Mouse (Mus musculus): ENCODE measurements around the gene Il20rb. TPM values are rescaled to one million over a fixed set of nuclear protein-coding genes. Genes with fewer than 3 reads are reported as not detected.

Gene Il20rb
- 3.7 and 4.3 TPM in 2 replicates for polyA plus RNA-seq (2012; rRNA removed)

DNA sequence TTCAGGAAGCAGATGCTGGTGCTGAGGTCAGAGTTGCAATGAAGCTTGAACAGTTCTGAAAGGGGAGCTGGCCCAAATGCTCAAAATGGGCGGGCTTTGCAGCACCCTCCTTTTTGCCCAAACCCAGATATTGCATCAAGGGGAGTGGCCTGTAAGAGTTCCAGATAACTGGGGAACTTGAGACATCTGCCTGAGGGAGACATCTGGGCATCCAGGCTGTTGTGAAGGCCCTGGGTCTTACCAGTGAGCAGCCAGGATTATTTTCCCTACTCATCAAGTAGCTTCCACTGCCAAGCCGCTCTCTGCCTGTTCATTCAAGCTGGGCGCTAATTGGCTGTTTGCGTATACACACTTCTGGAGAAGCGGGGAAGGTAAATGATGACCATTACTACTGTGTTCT lies at the start of gene Il20rb:
Il20rb (minus strand) TSS at position 358 of the 400 bp plus-strand sequence.
- DNase-seq (ENCODE audit: low spot score): no peak

DNA sequence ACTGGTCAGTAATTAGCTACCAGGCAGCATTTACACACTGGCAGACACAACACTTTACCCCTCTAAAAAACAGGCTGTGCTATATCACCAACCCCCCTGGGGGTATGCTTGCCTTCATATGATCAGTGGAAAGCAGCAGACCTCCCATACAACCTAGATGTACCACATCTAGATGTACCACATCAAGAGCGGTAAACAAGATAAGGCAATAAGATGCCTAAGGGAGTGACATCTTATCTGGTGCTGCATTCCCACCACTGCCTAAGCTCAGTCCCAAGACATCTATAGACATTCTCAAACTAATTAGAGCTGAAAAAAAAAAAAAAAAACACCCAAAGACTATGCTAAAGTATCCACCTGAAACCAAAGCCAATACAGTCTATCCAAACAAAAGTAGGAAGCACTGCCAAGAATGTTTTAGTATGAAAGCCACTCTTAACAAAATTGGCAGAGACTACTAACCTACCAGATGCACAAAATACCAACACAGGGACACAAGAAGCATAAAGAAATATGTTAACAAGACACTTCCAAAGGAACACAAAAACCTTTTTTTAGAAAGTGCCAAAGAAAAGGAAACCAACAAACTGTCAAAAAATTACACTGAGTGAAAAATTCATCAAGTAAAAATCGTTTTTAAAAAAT lies 49.2 kb upstream of the Il20rb start:
- no peak for DNase-seq (ENCODE audit: low spot score)

GRCm38 (mm10) chr9:100534686-100535085 lies 48.1 kb upstream of the Il20rb start:
- no peak for DNase-seq (ENCODE audit: low spot score)

GRCm38 (mm10) chr9:100532847-100533505 lies 46.4 kb upstream of the Il20rb start:
- DNase-seq (ENCODE audit: low spot score): no peak

DNA sequence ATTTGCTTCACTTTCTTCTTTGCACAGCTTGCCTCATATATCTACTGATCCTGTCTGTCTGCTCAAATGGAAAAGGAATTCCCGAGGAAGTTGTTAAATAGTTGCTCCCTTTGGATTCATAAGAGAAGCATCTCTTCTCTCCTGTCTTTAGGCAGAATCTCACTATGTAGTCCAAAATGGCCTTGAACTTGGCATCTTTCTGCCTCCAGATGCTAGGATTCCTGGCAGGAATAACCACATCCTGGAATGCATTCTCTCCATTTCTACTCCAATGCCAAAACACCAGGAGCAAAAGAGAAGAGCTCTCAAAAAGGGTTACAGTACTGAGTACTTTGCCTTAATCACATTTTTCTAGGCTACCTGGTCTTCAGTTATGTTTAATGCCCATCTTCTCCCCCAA lies 44.7 kb upstream of the Il20rb start:
- DNase-seq (ENCODE audit: low spot score): no peak

DNA sequence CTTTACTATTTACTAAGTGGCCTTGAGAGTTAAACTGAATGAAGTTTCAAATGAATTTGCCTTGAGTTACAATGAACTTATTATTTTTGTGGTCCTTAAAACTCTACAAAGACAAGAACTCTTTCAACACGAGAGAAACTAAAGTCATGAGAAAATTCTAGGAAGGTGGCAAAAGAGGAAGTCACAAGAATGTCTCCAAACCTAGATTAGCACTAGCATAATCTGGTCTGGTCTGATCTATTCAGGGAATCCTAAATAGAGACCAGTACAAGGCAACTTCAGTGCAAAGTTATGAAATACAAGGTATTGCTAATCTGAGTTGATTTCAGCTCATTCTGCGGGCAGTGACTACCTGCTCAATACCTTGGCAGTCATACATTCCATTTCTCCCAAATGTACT lies 38.6 kb upstream of the Il20rb start:
- DNase-seq (ENCODE audit: low spot score): no peak

DNA sequence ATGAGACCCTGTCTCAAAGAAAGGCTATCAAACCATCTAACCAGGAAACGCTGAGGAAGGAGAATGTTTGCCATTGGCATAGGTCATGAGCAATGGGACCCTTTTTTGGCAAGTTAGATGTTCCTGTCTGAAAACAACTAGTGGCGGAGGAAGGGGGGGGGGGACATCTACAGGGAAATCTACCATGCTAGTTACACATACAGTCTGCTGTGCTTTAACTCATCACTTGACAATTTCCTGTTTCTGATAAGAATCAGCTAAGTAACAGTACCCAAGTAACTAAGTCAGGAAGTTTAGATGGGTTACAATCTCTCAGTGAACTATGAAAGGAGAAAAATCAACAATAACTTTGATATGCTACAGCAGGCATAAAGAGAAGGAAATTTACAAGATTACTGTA lies 35.4 kb upstream of the Il20rb start:
- no peak for DNase-seq (ENCODE audit: low spot score)

- DNase-seq (ENCODE audit: low spot score): no peak
Measured at GRCm38 (mm10) chr9:100520586-100520985, 34.0 kb upstream of the Il20rb start.

- no peak for DNase-seq (ENCODE audit: low spot score)
Measured at GRCm38 (mm10) chr9:100520012-100520411, 33.4 kb upstream of the Il20rb start.

GRCm38 (mm10) chr9:100507581-100507980 lies 21.0 kb upstream of the Il20rb start:
- no peak for DNase-seq (ENCODE audit: low spot score)

DNA sequence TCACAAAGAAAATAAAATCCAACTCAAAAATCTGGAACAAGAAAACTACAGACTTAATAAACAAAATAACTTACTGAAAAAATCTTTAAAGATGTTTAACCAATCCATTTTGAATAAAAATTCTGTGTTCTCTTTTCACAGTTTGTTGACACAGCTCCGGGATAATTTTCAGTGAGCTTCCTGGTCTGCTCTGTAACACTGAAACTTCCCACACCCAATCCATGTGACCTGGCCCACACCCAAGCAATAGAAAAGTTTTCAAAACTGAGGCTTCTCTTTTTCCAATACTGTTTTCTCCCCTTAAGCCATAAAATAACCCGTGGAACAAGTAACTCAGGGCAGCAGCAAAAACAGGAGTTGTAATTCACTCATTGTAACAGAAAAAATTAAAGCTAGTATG lies 20.1 kb upstream of the Il20rb start:
- DNase-seq (ENCODE audit: low spot score): no peak

DNA sequence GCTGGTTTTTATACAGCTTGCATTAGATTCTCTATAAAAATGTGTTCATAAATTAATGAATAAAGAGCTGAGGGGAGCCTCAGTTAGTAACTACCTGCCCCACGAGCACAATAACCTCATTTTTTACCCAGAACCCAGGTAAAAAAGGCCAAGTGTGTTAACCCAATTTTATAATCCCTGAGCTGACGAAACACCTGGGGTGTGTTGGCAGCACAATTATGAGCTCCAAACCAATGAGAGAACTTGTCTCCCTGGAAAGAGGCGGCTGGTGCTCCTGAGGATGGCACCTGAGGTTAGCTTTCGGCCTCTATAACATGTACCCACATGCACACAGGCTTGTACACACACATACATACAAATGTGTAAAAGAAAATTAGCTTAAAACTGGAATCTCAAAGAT lies 18.9 kb upstream of the Il20rb start:
- no peak for DNase-seq (ENCODE audit: low spot score)

DNA sequence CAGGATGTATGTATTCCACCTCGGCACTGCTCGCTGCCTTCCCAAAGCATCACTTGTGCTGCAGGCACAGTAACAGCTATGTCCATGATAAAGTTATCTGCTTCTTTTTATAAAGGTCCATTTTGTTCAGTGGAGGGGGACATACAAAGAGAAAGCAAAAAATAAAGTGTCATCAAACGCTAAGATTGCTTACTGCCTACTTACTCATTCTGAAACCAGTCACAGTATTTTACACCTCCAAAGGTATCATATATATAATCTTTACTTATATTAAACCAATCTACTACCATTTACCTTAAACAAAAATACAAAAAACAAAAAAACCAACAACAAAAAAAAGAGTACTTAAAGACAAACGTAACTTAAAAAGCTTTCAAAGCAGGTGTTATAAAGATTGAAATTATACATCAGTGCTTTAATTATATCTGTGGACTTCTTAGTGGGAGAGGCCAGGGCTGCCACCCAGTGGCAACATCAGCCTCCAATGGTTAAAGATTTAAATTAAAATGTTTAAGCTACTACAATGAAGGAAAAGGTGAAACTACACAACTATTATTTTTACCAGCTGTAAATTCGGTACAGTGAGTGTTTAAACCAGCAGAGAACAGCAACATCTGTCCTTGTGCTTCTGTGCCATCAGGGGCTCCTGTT lies 7.1 kb upstream of the Il20rb start:
- DNase-seq (ENCODE audit: low spot score): no peak

- no peak for DNase-seq (ENCODE audit: low spot score)
Measured at GRCm38 (mm10) chr9:100491424-100491823, 4.8 kb upstream of the Il20rb start.

DNA sequence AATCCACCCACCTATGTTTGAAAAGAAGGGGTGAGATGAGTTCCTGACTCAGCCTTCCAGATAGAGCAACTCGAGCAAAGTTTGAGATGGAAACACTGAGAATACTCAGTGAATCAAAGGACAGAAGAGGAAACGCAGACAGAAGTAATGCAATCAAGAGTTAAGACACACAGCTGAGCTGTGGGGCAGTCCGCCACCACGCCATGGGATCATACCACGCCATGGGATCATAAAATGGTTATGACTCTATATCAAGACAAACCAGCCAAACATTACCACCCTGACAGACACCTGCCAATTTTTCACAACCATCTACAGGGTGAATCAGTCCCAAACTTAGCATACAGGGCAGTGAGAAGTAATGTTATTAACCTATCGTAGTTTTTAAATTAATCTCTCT lies 2.4 kb upstream of the Il20rb start:
- no peak for DNase-seq (ENCODE audit: low spot score)

DNA sequence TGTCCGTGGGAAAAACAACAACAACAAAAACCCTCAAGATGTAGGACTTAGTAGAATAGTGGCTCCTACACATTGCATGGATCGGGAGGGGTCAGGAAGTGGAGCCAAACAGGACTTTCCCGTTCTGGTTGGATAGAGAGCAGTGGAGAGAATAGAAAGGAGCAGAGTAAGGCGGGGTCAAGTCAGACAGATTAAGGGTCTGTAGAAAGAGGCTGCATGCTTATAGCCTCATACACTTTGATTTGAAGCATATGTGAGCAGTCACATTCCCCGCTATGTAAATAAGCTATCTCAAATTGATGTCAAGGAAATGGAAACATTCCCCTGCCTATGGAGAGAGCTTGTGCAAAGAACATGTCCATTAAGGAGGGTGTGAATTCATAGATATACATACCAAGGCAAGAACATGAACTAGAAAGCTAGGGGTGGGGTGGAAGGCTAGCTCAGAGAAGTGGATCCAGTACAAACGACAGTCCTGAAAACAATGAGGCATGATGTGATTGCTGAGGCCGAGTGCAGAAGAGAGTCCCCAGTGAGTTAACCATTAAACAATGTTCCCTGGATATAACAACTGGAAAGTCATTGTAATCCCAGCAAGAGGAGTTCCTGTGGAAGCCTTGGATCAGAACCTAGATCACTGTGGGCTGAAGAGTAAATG lies 1.6 kb upstream of the Il20rb start:
- no peak for DNase-seq (ENCODE audit: low spot score)

DNA sequence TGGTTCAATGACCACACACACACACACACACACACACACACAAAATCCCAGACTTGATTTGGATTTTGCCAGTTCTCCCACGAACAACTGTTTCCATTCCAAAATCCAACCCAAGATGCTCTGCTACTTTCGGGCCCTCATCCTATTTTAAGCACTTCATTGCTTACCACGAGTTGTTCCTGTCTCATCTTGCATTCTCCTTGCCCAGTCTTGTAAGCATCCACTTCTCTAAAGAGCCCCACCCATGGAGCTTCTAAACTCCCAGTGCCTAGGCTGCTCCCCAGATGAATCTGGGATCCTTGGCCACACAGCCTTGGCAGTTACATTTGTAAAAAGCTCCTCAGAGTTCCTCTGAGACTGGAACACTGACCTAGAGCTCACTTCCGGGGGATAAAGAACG lies 3.3 kb downstream of the Il20rb start:
- DNase-seq (ENCODE audit: low spot score): no peak

DNA sequence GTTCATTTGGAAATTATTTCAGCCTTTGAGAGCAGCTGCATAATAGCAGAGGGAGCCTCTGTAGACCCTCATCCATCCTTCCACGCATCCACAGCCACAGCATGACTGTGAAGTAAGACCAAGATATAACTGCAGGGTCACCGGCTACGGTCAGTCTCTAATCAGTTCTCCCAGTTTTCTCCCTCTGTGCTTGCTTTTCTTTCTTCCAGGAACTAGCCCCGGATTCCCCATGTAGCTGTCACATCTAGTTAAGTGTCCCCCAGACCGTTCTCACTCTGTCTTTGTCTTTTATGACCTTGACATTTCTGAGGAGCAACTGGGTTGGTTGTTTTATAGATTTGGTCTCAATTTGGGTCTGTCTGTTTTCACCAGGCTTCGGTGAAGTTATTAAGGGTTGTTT lies 5.0 kb downstream of the Il20rb start:
- DNase-seq (ENCODE audit: low spot score): no peak

- DNase-seq (ENCODE audit: low spot score): no peak
Measured at GRCm38 (mm10) chr9:100474056-100474455, 12.5 kb downstream of the Il20rb start.

DNA sequence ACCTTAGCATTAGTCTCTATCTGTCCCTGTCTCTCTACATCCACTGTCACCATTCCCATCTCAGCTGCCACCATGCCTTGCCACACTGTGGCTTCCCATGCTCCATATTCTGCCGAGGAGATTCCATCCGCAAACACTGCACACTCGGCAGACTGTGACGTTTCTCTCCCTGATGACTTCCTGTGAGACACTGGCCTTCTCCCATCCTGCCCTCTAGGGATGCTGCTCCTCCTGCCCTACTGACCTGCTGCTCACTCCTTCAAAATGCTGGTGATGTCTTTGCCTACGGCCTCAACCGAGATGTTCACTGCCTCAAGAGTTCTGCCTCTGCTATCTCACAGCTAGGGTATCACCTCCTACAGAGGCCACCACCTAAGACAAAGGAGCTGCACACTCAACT lies 13.2 kb downstream of the Il20rb start:
- no peak for DNase-seq (ENCODE audit: low spot score)

DNA sequence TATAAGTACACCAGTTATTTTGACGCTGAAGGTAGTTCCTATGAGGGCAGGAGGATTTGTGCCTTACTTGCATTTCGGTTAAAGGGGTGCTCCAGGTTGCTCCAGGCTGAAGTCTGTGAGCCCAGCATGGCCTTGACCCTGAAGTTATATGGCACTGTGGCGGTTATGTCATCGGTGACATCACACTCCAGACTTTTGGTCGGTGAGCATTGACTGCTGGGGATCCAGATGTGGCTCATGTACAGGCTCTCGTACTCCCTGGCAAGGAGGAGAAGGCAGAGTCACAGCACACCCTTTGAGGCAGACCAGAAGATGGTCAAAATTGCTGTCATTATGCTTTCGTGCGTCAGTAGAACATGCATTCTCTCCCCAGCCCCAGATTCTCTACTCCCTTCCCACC lies 13.7 kb downstream of the Il20rb start:
- no peak for DNase-seq (ENCODE audit: low spot score)

- no peak for DNase-seq (ENCODE audit: low spot score)
Measured at GRCm38 (mm10) chr9:100471605-100471953, 15.0 kb downstream of the Il20rb start.

Data from urinary bladder, adult 2 months (tissue).